Mouse (Mus musculus): ENCODE measurements around the gene Gsn.

The Gsn gene

DNA sequence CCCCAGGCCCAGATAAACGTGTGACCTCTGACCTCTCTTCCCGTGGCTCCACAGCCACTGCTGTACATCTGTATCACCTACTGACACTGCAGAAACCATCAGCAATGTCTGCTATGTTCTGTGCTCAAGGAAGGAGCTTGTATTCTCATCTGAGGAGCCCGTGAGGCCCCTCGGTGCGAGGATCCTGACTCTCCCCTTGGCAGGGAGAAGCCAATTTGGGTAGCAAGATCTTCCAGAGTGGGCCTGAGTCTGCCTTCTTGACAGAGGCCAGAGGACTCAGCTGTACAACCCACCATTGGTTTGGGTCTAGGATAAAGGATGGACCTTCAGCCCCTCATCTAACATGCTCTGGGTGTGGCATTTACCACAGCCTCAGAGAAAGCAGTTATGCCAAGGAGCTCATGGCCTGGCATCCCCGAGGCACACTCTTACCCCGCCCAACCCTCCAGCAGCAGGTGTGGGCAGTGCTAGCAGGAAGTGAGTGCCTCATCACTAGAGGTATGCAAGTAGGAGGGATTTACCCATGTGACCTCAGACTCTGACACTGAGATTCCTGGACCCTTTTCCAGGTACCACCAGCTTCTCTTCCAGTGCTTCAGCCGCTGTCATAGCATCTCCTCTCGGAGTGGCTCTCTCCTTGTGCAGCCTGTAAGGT lies 10.2 kb downstream of the Gsn start:
- no peak for TF ChIP-seq GATA4 (IDR thresholded peaks at IDR 0.05; ENCODE audit: insufficient replicate concordance, low read length)

GRCm38 (mm10) chr2:35267156-35267875 lies 11.1 kb downstream of the Gsn start:
- TF ChIP-seq GATA4 (IDR thresholded peaks at IDR 0.05; ENCODE audit: insufficient replicate concordance, low read length), result no peak

DNA sequence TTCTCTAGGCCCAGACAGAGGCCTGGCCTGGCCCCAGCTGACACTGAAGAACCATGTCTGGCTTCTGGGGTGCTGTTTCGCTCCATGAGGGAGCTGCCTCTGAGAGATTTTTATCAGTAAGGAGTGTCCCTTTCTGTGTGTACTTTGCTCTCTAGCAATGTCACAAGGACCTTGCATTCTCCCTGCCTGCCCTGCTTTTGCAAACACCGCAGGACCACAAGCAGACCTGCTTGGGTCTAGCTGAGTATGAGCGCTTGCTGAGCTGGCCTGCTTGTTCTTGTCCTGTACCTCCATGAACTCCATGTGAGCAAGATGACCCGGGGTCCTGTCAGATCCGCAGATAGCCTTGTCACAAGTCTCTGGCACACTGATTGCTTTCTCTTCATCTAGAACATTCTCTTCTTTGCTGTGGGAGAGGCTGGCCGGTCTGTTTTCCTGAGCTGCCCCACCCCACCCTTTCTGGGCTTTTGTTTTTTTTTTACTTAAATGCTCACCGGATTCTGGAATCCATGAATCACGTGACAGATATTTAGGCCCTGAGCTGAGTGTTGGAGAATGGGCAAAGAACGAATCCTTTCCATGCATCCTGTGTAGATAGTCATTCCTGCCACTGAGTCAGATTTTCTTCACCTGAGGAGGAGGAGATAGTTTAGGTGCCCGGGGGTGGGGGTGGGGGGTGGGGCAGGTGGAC lies 11.8 kb downstream of the Gsn start:
- no peak for TF ChIP-seq GATA4 (IDR thresholded peaks at IDR 0.05; ENCODE audit: insufficient replicate concordance, low read length)

- no peak for TF ChIP-seq GATA4 (IDR thresholded peaks at IDR 0.05; ENCODE audit: insufficient replicate concordance, low read length)
Observed at GRCm38 (mm10) chr2:35269136-35269535, 13.0 kb downstream of the Gsn start.

DNA sequence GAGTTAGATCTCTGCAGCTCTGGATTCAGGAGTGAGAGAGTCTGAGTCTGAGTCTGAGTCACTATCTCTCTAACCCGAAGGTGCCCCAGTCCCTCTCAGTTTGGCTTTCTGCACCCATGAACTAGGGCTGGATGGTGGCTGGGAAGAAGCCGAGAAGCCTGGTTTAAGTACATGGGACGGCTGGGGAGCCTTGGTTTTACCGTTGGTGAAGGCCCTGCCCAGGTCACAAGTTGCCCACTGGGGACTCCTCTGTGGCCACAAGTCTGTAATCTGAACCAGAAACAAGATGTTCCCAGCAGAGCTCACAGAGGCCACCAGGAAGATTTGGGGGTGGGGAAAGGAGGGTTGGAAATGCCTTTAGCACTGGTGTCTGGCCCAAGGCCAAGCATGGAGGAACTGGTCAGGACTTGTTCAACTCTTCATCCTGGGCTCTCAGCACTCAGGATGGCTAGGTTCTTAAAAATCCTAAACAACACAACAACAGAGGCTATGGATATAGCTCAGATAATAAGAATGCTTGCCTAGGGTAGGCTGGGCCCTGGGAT lies 13.6 kb downstream of the Gsn start:
- no peak for TF ChIP-seq GATA4 (IDR thresholded peaks at IDR 0.05; ENCODE audit: insufficient replicate concordance, low read length)

GRCm38 (mm10) chr2:35270531-35270984 lies 14.4 kb downstream of the Gsn start:
- TF ChIP-seq GATA4 (IDR thresholded peaks at IDR 0.05; ENCODE audit: insufficient replicate concordance, low read length), result no peak

GRCm38 (mm10) chr2:35271817-35272216 lies 15.6 kb downstream of the Gsn start:
- no peak for TF ChIP-seq GATA4 (IDR thresholded peaks at IDR 0.05; ENCODE audit: insufficient replicate concordance, low read length)

- TF ChIP-seq GATA4 (IDR thresholded peaks at IDR 0.05; ENCODE audit: insufficient replicate concordance, low read length), result no peak
Observed at GRCm38 (mm10) chr2:35272881-35273280, 16.7 kb downstream of the Gsn start.

GRCm38 (mm10) chr2:35273536-35273935 lies 17.4 kb downstream of the Gsn start:
- no peak for TF ChIP-seq GATA4 (IDR thresholded peaks at IDR 0.05; ENCODE audit: insufficient replicate concordance, low read length)

- TF ChIP-seq GATA4 (IDR thresholded peaks at IDR 0.05; ENCODE audit: insufficient replicate concordance, low read length), result no peak
Observed at GRCm38 (mm10) chr2:35277686-35278085, 21.5 kb downstream of the Gsn start.

DNA sequence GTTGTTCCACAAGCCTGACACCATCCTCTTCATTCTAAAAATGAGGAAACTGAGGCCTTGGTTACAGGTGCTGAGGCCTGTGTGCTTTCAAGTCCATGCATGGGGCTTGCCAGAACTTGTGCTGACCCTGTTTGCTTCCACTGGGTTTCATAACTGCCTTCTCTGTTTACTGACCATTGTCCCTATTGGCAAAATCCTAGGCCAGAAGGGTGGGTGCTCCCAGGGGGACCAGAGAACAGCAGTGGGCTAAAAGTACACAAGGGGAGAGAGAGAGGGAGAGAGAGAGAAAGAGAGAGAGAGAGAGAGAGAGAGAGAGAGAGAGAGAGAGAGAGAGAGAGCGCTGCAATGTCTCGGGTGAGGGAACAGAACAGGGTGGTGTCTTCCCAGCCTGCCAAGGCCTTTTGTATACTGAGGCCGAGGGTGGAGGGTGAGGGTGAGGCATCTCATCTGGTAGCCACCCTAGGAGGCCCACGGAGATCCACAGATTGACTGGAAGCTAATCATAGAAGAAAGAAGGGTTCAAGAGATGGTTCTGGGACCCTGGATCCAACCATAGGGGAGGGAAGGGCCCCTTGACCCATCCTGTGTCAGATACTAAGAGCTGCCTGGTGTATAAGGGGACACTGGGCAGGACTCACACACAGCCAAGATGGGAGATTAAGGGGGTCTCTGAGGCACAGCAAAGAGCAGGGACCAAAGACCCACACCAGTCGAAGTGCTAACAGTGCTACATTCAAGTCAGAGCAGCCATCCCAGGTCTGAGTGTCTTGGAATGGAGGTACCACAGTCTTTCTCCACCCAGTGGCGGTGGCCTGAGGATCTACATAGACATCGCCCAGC lies 22.4 kb downstream of the Gsn start:
- TF ChIP-seq GATA4 (IDR thresholded peaks at IDR 0.05; ENCODE audit: insufficient replicate concordance, low read length), result no peak

DNA sequence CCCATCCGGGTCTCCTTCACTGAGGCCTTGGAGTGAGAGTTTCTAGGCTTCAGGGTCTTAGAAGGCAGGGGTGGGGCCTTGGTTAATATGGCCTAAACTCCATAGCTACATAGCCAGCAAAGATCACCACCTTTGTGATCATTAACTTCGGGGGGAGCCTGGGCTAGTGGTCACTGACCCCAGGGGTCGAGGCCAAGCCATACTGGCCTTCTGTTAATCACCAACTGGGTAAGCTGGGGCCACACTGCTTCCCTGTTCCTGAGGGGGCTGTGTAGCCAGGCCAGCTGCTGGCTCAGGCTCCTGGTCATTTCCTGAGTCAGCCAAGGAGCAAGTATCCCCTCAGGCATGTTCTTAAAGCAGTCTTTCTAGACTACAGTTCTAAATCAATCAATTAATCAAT lies 23.8 kb downstream of the Gsn start:
- TF ChIP-seq GATA4 (IDR thresholded peaks at IDR 0.05; ENCODE audit: insufficient replicate concordance, low read length), result no peak

- no peak for TF ChIP-seq GATA4 (IDR thresholded peaks at IDR 0.05; ENCODE audit: insufficient replicate concordance, low read length)
Observed at GRCm38 (mm10) chr2:35282214-35282613, 26.0 kb downstream of the Gsn start.

DNA sequence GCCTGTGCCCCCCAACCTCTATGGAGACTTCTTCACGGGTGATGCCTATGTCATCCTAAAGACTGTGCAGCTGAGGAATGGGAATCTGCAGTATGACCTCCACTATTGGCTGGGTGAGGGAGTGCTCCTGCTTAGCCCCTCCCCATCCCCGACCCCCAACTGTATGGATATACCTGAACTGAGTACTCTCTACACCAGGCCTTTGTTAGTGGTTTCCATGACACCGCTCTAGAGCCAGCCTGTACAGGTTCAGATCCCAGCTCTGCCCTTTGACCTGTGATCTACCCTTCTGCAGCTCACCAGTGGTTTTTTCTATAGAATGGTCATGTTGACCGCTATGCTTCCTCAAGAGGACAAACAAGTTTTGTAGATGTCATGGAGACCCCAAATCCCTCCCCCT lies 27.8 kb downstream of the Gsn start:
- TF ChIP-seq GATA4 (IDR thresholded peaks at IDR 0.05; ENCODE audit: insufficient replicate concordance, low read length), result no peak

GRCm38 (mm10) chr2:35285209-35285608 lies 29.0 kb downstream of the Gsn start:
- no peak for TF ChIP-seq GATA4 (IDR thresholded peaks at IDR 0.05; ENCODE audit: insufficient replicate concordance, low read length)

Data from liver, adult (tissue).